Mouse (Mus musculus) MEL (cell line): Measurements from ENCODE around the gene Sik3.

Experiments
- CHD1 ChIP-seq: IDR thresholded peaks from 2 replicates; pipeline ENCODE4 v1.6.1; 2012; ENCODE audit warnings: low read depth, mild to moderate bottlenecking, inconsistent platforms, low read length, improper control_type of control experiment
- CHD2 ChIP-seq: IDR thresholded peaks from 2 replicates; pipeline ENCODE4 v1.6.1; 2011; ENCODE audit warnings: low read length, improper control_type of control experiment
- CTCF ChIP-seq, 3 experiments: IDR thresholded peaks in 2 of 3; conservative IDR thresholded peaks in 1 of 3; 2 replicates each; pipeline ENCODE4 v1.5.1; 2011 to 2012; ENCODE audit warnings: low read length in 3 of 3, low read depth in 2 of 3, mild to moderate bottlenecking in 2 of 3, improper control_type of control experiment in 1 of 3, inconsistent platforms in 1 of 3, mixed read lengths in 1 of 3, moderate library complexity in 1 of 3; ENCODE audit not compliant: control insufficient read depth in 1 of 3, insufficient read depth in 1 of 3, poor library complexity in 1 of 3, severe bottlenecking in 1 of 3
- POLR2A ChIP-seq, 2 experiments: IDR thresholded peaks; 2 replicates each; pipeline ENCODE4 v1.6.1; 2011 to 2012; ENCODE audit warnings: low read length in 2 of 2, mild to moderate bottlenecking in 2 of 2, control low read depth in 1 of 2, improper control_type of control experiment in 1 of 2, low read depth in 1 of 2, moderate library complexity in 1 of 2; ENCODE audit not compliant: control insufficient read depth in 1 of 2, insufficient read depth in 1 of 2, poor library complexity in 1 of 2
- SIN3A ChIP-seq: IDR thresholded peaks from 2 replicates; pipeline ENCODE4 v1.6.1; 2012; ENCODE audit warnings: low read length, improper control_type of control experiment, inconsistent platforms
- UBTF ChIP-seq: IDR thresholded peaks from 2 replicates; pipeline ENCODE4 v1.6.1; 2012; ENCODE audit warnings: low read depth, mild to moderate bottlenecking, inconsistent platforms, low read length, improper control_type of control experiment, moderate library complexity, borderline replicate concordance; ENCODE audit not compliant: insufficient read depth
- USF1 ChIP-seq: IDR thresholded peaks from 2 replicates; pipeline ENCODE4 v1.6.1; 2014; ENCODE audit warnings: low read depth, mild to moderate bottlenecking, inconsistent platforms, low read length, improper control_type of control experiment, moderate library complexity

- no peak for TF ChIP-seq UBTF
- no peak for TF ChIP-seq CTCF (IDR thresholded peaks at IDR 0.05 in 2 of 3, conservative IDR thresholded peaks at IDR 0.05 in 1 of 3; ENCODE audit: control insufficient read depth in 1 of 3, insufficient read depth in 1 of 3, low read depth in 2 of 3, low read length in 3 of 3, poor library complexity in 1 of 3, severe bottlenecking in 1 of 3)
- TF ChIP-seq SIN3A: 0 out of 2 replicates have a peak, but pooled peaks have one; percentile 26
- no peak for TF ChIP-seq CHD1
- no peak for TF ChIP-seq POLR2A (IDR thresholded peaks at IDR 0.05; ENCODE audit: control insufficient read depth in 1 of 2, insufficient read depth in 1 of 2, low read depth in 1 of 2, low read length in 2 of 2, poor library complexity in 1 of 2)
- no peak for TF ChIP-seq CHD2
- TF ChIP-seq USF1: no peak
These were observed 6.4 kb upstream of the Sik3 start for GRCm38 (mm10) chr9:46006224-46006623.
